In genomic region chr14:20765642-20766258, GRCm38 (mm10) we compare ENCODE assay signal across 8 mouse cellular contexts. TPM values are rescaled to one million over a fixed set of nuclear protein-coding genes. Genes with fewer than 3 reads are reported as not detected.
DNase-seq lines count a peak whose midpoint lies in the region; ATAC-seq and TF ChIP-seq lines count a peak whose summit lies in the region.

No protein-coding gene starts in this region.

- WGBS in embryonic facial prominence, embryonic 15.5 days: 21% methylated on average over 12 of the region's 12 CpGs
- whole genome bisulfite sequencing in heart, embryonic 10.5 days: 23% methylated on average over 12 of the region's 12 CpGs
- 23% methylated on average over 12 of the region's 12 CpGs for WGBS in kidney, embryonic 14.5 days
- 27% methylated on average over 12 of the region's 12 CpGs for WGBS in limb, embryonic 15.5 days
- 28% methylated on average over 12 of the region's 12 CpGs for WGBS in midbrain, postnatal 0 days

- H3K9me3 ChIP-seq in embryonic facial prominence, embryonic 15.5 days (replicated peaks): no peaks in the 10 kb centered on the region
- H3K9me3 ChIP-seq in heart, embryonic 10.5 days: no peaks in the 10 kb centered on the region
- H3K9me3 ChIP-seq in kidney, embryonic 14.5 days (ENCODE audit: control insufficient read depth, low read length): no peaks in the 10 kb centered on the region
- H3K9me3 ChIP-seq in limb, embryonic 15.5 days: no peaks in the 10 kb centered on the region
- no peaks in the 10 kb centered on the region for H3K9me3 ChIP-seq in midbrain, postnatal 0 days (ENCODE audit: low read length)

- H3K27ac ChIP-seq in embryonic facial prominence, embryonic 15.5 days (replicated peaks): 0 out of 2 replicates have a peak overlapping the region, but pooled peaks have one; percentile 8
- H3K27ac ChIP-seq in heart, embryonic 10.5 days: peak overlapping the region; percentile 80
- no peak overlapping the region for H3K27ac ChIP-seq in kidney, embryonic 14.5 days (ENCODE audit: low read depth, low read length)
- H3K27ac ChIP-seq in limb, embryonic 15.5 days: peak overlapping the region; percentile 57
- no peak overlapping the region for H3K27ac ChIP-seq in midbrain, postnatal 0 days (ENCODE audit: low read depth, low read length)

- H3K36me3 ChIP-seq in embryonic facial prominence, embryonic 15.5 days: peaks cover 64% of the 10 kb centered on the region
- peaks cover 79% of the 10 kb centered on the region for H3K36me3 ChIP-seq in heart, embryonic 10.5 days
- H3K36me3 ChIP-seq in kidney, embryonic 14.5 days (ENCODE audit: control insufficient read depth, insufficient read depth, low read length): peaks cover 75% of the 10 kb centered on the region
- H3K36me3 ChIP-seq in limb, embryonic 15.5 days: peaks cover 75% of the 10 kb centered on the region
- peaks cover 48% of the 10 kb centered on the region for H3K36me3 ChIP-seq in midbrain, postnatal 0 days (ENCODE audit: insufficient read depth, low read length)

- H3K4me3 ChIP-seq in embryonic facial prominence, embryonic 15.5 days (replicated peaks): no peak overlapping the region
- H3K4me3 ChIP-seq in heart, embryonic 10.5 days: no peak overlapping the region
- no peak overlapping the region for H3K4me3 ChIP-seq in kidney, embryonic 14.5 days (ENCODE audit: low read length)
- H3K4me3 ChIP-seq in limb, embryonic 15.5 days: no peak overlapping the region
- no peak overlapping the region for H3K4me3 ChIP-seq in midbrain, postnatal 0 days (ENCODE audit: low read depth, low read length)

- no peak overlapping the region for H3K9ac ChIP-seq in embryonic facial prominence, embryonic 15.5 days
- no peak overlapping the region for H3K9ac ChIP-seq in kidney, embryonic 14.5 days (ENCODE audit: low read depth, low read length)
- no peak overlapping the region for H3K9ac ChIP-seq in limb, embryonic 15.5 days
- H3K9ac ChIP-seq in midbrain, postnatal 0 days (replicated peaks; ENCODE audit: low read length, poor library complexity, severe bottlenecking): no peak overlapping the region

- TF ChIP-seq CTCF in midbrain, postnatal 0 days (IDR thresholded peaks at IDR 0.05): peak; percentile 98

- H3K27me3 ChIP-seq in embryonic facial prominence, embryonic 15.5 days: no peaks in the 10 kb centered on the region
- H3K27me3 ChIP-seq in heart, embryonic 10.5 days (ENCODE audit: insufficient read depth, poor library complexity, severe bottlenecking): no peaks in the 10 kb centered on the region
- no peaks in the 10 kb centered on the region for H3K27me3 ChIP-seq in kidney, embryonic 14.5 days (ENCODE audit: control insufficient read depth, insufficient read depth, low read length)
- no peaks in the 10 kb centered on the region for H3K27me3 ChIP-seq in limb, embryonic 15.5 days
- no peaks in the 10 kb centered on the region for H3K27me3 ChIP-seq in midbrain, postnatal 0 days (ENCODE audit: insufficient read depth, low read length)

- peaks cover 16% of the 10 kb centered on the region for H3K4me1 ChIP-seq in embryonic facial prominence, embryonic 15.5 days
- peaks cover 40% of the 10 kb centered on the region for H3K4me1 ChIP-seq in heart, embryonic 10.5 days
- no peaks in the 10 kb centered on the region for H3K4me1 ChIP-seq in kidney, embryonic 14.5 days (ENCODE audit: control insufficient read depth, insufficient read depth, low read length)
- H3K4me1 ChIP-seq in limb, embryonic 15.5 days: peaks cover 8% of the 10 kb centered on the region; the same call in 1 of the 2 replicates
- no peaks in the 10 kb centered on the region for H3K4me1 ChIP-seq in midbrain, postnatal 0 days (ENCODE audit: insufficient read depth, low read length)

- H3K4me2 ChIP-seq in embryonic facial prominence, embryonic 15.5 days (replicated peaks): no peak overlapping the region
- no peak overlapping the region for H3K4me2 ChIP-seq in kidney, embryonic 14.5 days (replicated peaks; ENCODE audit: low read depth, low read length)
- H3K4me2 ChIP-seq in limb, embryonic 15.5 days: no peak overlapping the region
- H3K4me2 ChIP-seq in midbrain, postnatal 0 days (ENCODE audit: low read depth, low read length, poor library complexity, severe bottlenecking): no peak overlapping the region

- peak; percentile 88 for DNase-seq in 416B (ENCODE audit: low read depth)
- DNase-seq in adrenal gland, postnatal 4 days (ENCODE audit: low spot score in 2 of 2): peak; percentile 87
- DNase-seq in heart, embryonic 10.5 days (ENCODE audit: low spot score): peak; percentile 92
- peak; percentile 88 for DNase-seq in midbrain, postnatal 0 days (ENCODE audit: low spot score)
- peak; percentile 78 to 91 for DNase-seq in spleen, postnatal 10 days (ENCODE audit: low spot score in 2 of 2)

- ATAC-seq in embryonic facial prominence, embryonic 15.5 days (ENCODE audit: insufficient number of reproducible peaks, low FRiP score, low TSS enrichment, low read depth): peak; percentile 66
- ATAC-seq in kidney, embryonic 14.5 days (ENCODE audit: low FRiP score, low TSS enrichment): peak; percentile 77
- peak; percentile 45; the same call in 1 of the 2 replicates for ATAC-seq in limb, embryonic 15.5 days (ENCODE audit: insufficient number of reproducible peaks, low FRiP score, low TSS enrichment, low read depth)
- peak; percentile 81 for ATAC-seq in midbrain, postnatal 0 days (ENCODE audit: low FRiP score)

RNA-seq across cellular contexts. Expression of gene Camk2g, which starts 28.1 kb away (rescaled TPM):
- total RNA-seq in adrenal gland, postnatal 4 days (2021): 10 to 100 TPM; 77.3 to 87.2 TPM
- polyA plus RNA-seq in embryonic facial prominence, embryonic 15.5 days (2015; fragmentation: Nextera tagmentation; extraction: Ambion mirVana): 54.3 and 56.3 TPM in 2 replicates
- 60.6 and 65.3 TPM in 2 replicates for polyA plus RNA-seq in heart, embryonic 10.5 days (2016; fragmentation: Nextera tagmentation; extraction: Ambion mirVana)
- 33.6 and 50.2 TPM in 2 replicates for polyA plus RNA-seq in kidney, embryonic 14.5 days (2014; fragmentation: Nextera tagmentation; extraction: Ambion mirVana)
- 44.4 and 55.6 TPM in 2 replicates for polyA plus RNA-seq in limb, embryonic 15.5 days (2015; fragmentation: Nextera tagmentation; extraction: Ambion mirVana)
- 239 and 267 TPM in 2 replicates for total RNA-seq in midbrain, postnatal 0 days (2014; rRNA removed)
- 261 and 284 TPM in 2 replicates for polyA plus RNA-seq in midbrain, postnatal 0 days (2015; fragmentation: Nextera tagmentation; extraction: Ambion mirVana)

RNA-seq across cellular contexts. Expression of gene Ndst2, which starts 31.4 kb away (rescaled TPM):
- total RNA-seq in adrenal gland, postnatal 4 days (2021): 10 to 100 TPM; 46.4 to 49.0 TPM
- 35.1 and 38.8 TPM in 2 replicates for polyA plus RNA-seq in embryonic facial prominence, embryonic 15.5 days (2015; fragmentation: Nextera tagmentation; extraction: Ambion mirVana)
- 17.5 and 19.7 TPM in 2 replicates for polyA plus RNA-seq in heart, embryonic 10.5 days (2016; fragmentation: Nextera tagmentation; extraction: Ambion mirVana)
- 21.3 and 32.1 TPM in 2 replicates for polyA plus RNA-seq in kidney, embryonic 14.5 days (2014; fragmentation: Nextera tagmentation; extraction: Ambion mirVana)
- polyA plus RNA-seq in limb, embryonic 15.5 days (2015; fragmentation: Nextera tagmentation; extraction: Ambion mirVana): 33.7 and 34.2 TPM in 2 replicates
- total RNA-seq in midbrain, postnatal 0 days (2014; rRNA removed): 20.5 and 23.2 TPM in 2 replicates
- 14.0 and 14.1 TPM in 2 replicates for polyA plus RNA-seq in midbrain, postnatal 0 days (2015; fragmentation: Nextera tagmentation; extraction: Ambion mirVana)

RNA-seq across cellular contexts. Expression of gene Zswim8, which starts 58.4 kb away (rescaled TPM):
- 100 to 1,000 TPM; 136 to 151 TPM for total RNA-seq in adrenal gland, postnatal 4 days (2021)
- polyA plus RNA-seq in embryonic facial prominence, embryonic 15.5 days (2015; fragmentation: Nextera tagmentation; extraction: Ambion mirVana): 38.6 and 40.1 TPM in 2 replicates
- 25.9 and 33.1 TPM in 2 replicates for polyA plus RNA-seq in heart, embryonic 10.5 days (2016; fragmentation: Nextera tagmentation; extraction: Ambion mirVana)
- 30.1 and 32.1 TPM in 2 replicates for polyA plus RNA-seq in kidney, embryonic 14.5 days (2014; fragmentation: Nextera tagmentation; extraction: Ambion mirVana)
- 28.0 and 34.5 TPM in 2 replicates for polyA plus RNA-seq in limb, embryonic 15.5 days (2015; fragmentation: Nextera tagmentation; extraction: Ambion mirVana)
- total RNA-seq in midbrain, postnatal 0 days (2014; rRNA removed): 154 and 183 TPM in 2 replicates
- 35.1 and 37.8 TPM in 2 replicates for polyA plus RNA-seq in midbrain, postnatal 0 days (2015; fragmentation: Nextera tagmentation; extraction: Ambion mirVana)

Comparison
In these comparisons a context has a peak if more than half of its experiments do, and no peak if none do; other contexts are left out.
1. H3K27ac ChIP-seq: peak in embryonic facial prominence, embryonic 15.5 days (single experiment), heart, embryonic 10.5 days (single experiment) and limb, embryonic 15.5 days (single experiment); none in kidney, embryonic 14.5 days (single experiment) and midbrain, postnatal 0 days (single experiment).
2. Peak in every context shown above with its lines, with median percentiles within 50 percentile points of each other: DNase-seq and ATAC-seq.